Mouse (Mus musculus): ENCODE measurements around the gene Clec4d.
"Not testable (repeated sequence)": the region's sequence is repeated elsewhere in the genome, so short reads cannot be mapped to it uniquely, and the experiment has no call there.

Gene Clec4d

GRCm38 (mm10) chr6:123261555-123262161, at the start of gene Clec4d:
Gene Clec4d, plus strand, starts transcription at chr6:123262111.
- no peak for DNase-seq (ENCODE audit: extremely low read depth, low read depth)

- DNase-seq (ENCODE audit: extremely low read depth, low read depth), result no peak
Observed at GRCm38 (mm10) chr6:123227519-123228166, 34.3 kb upstream of the Clec4d start.

- no peak for DNase-seq (ENCODE audit: extremely low read depth, low read depth)
Observed at GRCm38 (mm10) chr6:123229644-123230043, 32.3 kb upstream of the Clec4d start, which contains the start of gene Clec4n. Gene Clec4n, plus strand, starts transcription at chr6:123229843.

GRCm38 (mm10) chr6:123231149-123231548, 30.8 kb upstream of the Clec4d start:
- DNase-seq (ENCODE audit: extremely low read depth, low read depth), result no peak

- DNase-seq (ENCODE audit: extremely low read depth, low read depth), result no peak
Observed at GRCm38 (mm10) chr6:123237582-123237981, 24.3 kb upstream of the Clec4d start.

GRCm38 (mm10) chr6:123244201-123244600, 17.7 kb upstream of the Clec4d start:
- DNase-seq (ENCODE audit: extremely low read depth, low read depth), result no peak

GRCm38 (mm10) chr6:123248862-123249261, 13.0 kb upstream of the Clec4d start:
- not testable (repeated sequence) for DNase-seq (ENCODE audit: extremely low read depth, low read depth)

GRCm38 (mm10) chr6:123252735-123253134, 9.2 kb upstream of the Clec4d start:
- peak; percentile 87 for DNase-seq (ENCODE audit: extremely low read depth, low read depth)

- no peak for DNase-seq (ENCODE audit: extremely low read depth, low read depth)
Observed at GRCm38 (mm10) chr6:123258946-123259345, 3.0 kb upstream of the Clec4d start.

GRCm38 (mm10) chr6:123259889-123260603, 1.9 kb upstream of the Clec4d start:
- DNase-seq (ENCODE audit: extremely low read depth, low read depth), result no peak

- no peak for DNase-seq (ENCODE audit: extremely low read depth, low read depth)
Observed at GRCm38 (mm10) chr6:123260868-123261267, 1.0 kb upstream of the Clec4d start.

GRCm38 (mm10) chr6:123264194-123264593, 2.3 kb downstream of the Clec4d start:
- no peak for DNase-seq (ENCODE audit: extremely low read depth, low read depth)

- DNase-seq (ENCODE audit: extremely low read depth, low read depth), result peak; percentile 61
Observed at GRCm38 (mm10) chr6:123265809-123266208, 3.9 kb downstream of the Clec4d start.

GRCm38 (mm10) chr6:123266945-123267344, 5.0 kb downstream of the Clec4d start:
- peak; percentile 40 for DNase-seq (ENCODE audit: extremely low read depth, low read depth)

GRCm38 (mm10) chr6:123279443-123279842, 17.5 kb downstream of the Clec4d start:
- DNase-seq (ENCODE audit: extremely low read depth, low read depth), result no peak

- DNase-seq (ENCODE audit: extremely low read depth, low read depth), result no peak
Observed at GRCm38 (mm10) chr6:123286311-123286710, 24.4 kb downstream of the Clec4d start.

- DNase-seq (ENCODE audit: extremely low read depth, low read depth), result peak; percentile 78
Observed at GRCm38 (mm10) chr6:123288931-123289330, 27.0 kb downstream of the Clec4d start.

- DNase-seq (ENCODE audit: extremely low read depth, low read depth), result no peak
Observed at GRCm38 (mm10) chr6:123289753-123290152, 27.8 kb downstream of the Clec4d start, which contains the start of gene Clec4e. Gene Clec4e, minus strand, starts transcription at chr6:123289870.

GRCm38 (mm10) chr6:123292751-123293400, 31.0 kb downstream of the Clec4d start:
- peak; percentile 81 for DNase-seq (ENCODE audit: extremely low read depth, low read depth)

- not testable (repeated sequence) for DNase-seq (ENCODE audit: extremely low read depth, low read depth)
Observed at GRCm38 (mm10) chr6:123293509-123293908, 31.6 kb downstream of the Clec4d start.

GRCm38 (mm10) chr6:123296687-123297086, 34.8 kb downstream of the Clec4d start:
- DNase-seq (ENCODE audit: extremely low read depth, low read depth), result no peak

GRCm38 (mm10) chr6:123306315-123306714, 44.4 kb downstream of the Clec4d start:
- DNase-seq (ENCODE audit: extremely low read depth, low read depth), result not testable (repeated sequence)

Data from MEL-GATA-1-ER (cell line).